ENCODE assay signal across 19 mouse cellular contexts in genomic region chr7:98867794-98868150, GRCm38 (mm10). TPM values are rescaled to one million over a fixed set of nuclear protein-coding genes. Genes with fewer than 3 reads are reported as not detected.
DNase-seq lines count a peak whose midpoint lies in the region; ATAC-seq and TF ChIP-seq lines count a peak whose summit lies in the region.
"Had no signal": no experiment of that assay in that cellular context is flagged by ENCODE, and none has a peak within 500 bp of the region (broad histone marks: within the 10 kb centered on the region; RNA-seq: fewer than 3 reads in every experiment).

No protein-coding gene starts in this region.

- peak overlapping the region; percentile 54 for H3K27ac ChIP-seq in heart, embryonic 13.5 days (replicated peaks)
- H3K27ac ChIP-seq in heart, adult 2 months, result no peak overlapping the region
- no peak overlapping the region for H3K27ac ChIP-seq in lung, embryonic 14.5 days (ENCODE audit: low read depth)
- H3K27ac ChIP-seq in MEL (ENCODE audit: control insufficient read depth, low read depth, low read length), result 0 out of 2 replicates have a peak overlapping the region, but pooled peaks have one; percentile 7
- H3K27ac ChIP-seq: forebrain, embryonic 15.5 days; intestine, embryonic 15.5 days had no signal

- no peak for TF ChIP-seq RAD21 in MEL (IDR thresholded peaks at IDR 0.05; ENCODE audit: low read depth, low read length)

- peaks cover 72% of the 10 kb centered on the region for H3K4me1 ChIP-seq in heart, embryonic 13.5 days
- H3K4me1 ChIP-seq in heart, adult 2 months (ENCODE audit: control insufficient read depth, insufficient read depth, low read length), result no peaks in the 10 kb centered on the region
- peaks cover 24% of the 10 kb centered on the region for H3K4me1 ChIP-seq in lung, embryonic 14.5 days (ENCODE audit: insufficient read depth)
- H3K4me1 ChIP-seq in MEL (ENCODE audit: control insufficient read depth in 1 of 2, insufficient read depth in 2 of 2, low read length in 2 of 2), result peaks cover 0 to 22% of the 10 kb centered on the region in 2 experiments; a peak in 2 of 4 replicates

- no peak overlapping the region for H3K9ac ChIP-seq in heart, embryonic 13.5 days
- no peak overlapping the region for H3K9ac ChIP-seq in heart, adult 2 months (ENCODE audit: low read depth, low read length)
- no peak overlapping the region for H3K9ac ChIP-seq in lung, embryonic 14.5 days
- H3K9ac ChIP-seq in MEL (ENCODE audit: control insufficient read depth, low read depth, low read length, poor library complexity, severe bottlenecking), result no peak overlapping the region; the same call in 1 of the 2 replicates
- H3K9ac ChIP-seq: embryonic facial prominence, embryonic 12.5 days; forebrain, embryonic 15.5 days; hindbrain, embryonic 13.5 days; intestine, embryonic 15.5 days had no signal

- H3K79me2 ChIP-seq in heart, adult 2 months (replicated peaks; ENCODE audit: control insufficient read depth, insufficient read depth, low read length), result no peaks in the 10 kb centered on the region
- no peaks in the 10 kb centered on the region for H3K79me2 ChIP-seq in MEL (ENCODE audit: control insufficient read depth, insufficient read depth, low read length, poor library complexity)

- no peaks in the 10 kb centered on the region for H3K36me3 ChIP-seq in heart, embryonic 13.5 days
- H3K36me3 ChIP-seq in heart, adult 2 months (ENCODE audit: control insufficient read depth, insufficient read depth, low read length), result no peaks in the 10 kb centered on the region
- H3K36me3 ChIP-seq in lung, embryonic 14.5 days (ENCODE audit: insufficient read depth), result no peaks in the 10 kb centered on the region
- H3K36me3 ChIP-seq in MEL (ENCODE audit: control insufficient read depth in 1 of 2, insufficient read depth in 2 of 2, low read length in 2 of 2), result peaks cover 0 to 11% of the 10 kb centered on the region in 2 experiments; a peak in 2 of 4 replicates
- H3K36me3 ChIP-seq: embryonic facial prominence, embryonic 12.5 days; forebrain, embryonic 15.5 days; hindbrain, embryonic 13.5 days; intestine, embryonic 15.5 days had no signal

- no peak overlapping the region for H3K4me3 ChIP-seq in heart, embryonic 13.5 days
- H3K4me3 ChIP-seq in heart, adult 2 months, result no peak overlapping the region
- H3K4me3 ChIP-seq in lung, embryonic 14.5 days (ENCODE audit: low read depth, low read length), result no peak overlapping the region
- no peak overlapping the region for H3K4me3 ChIP-seq in MEL (ENCODE audit: control insufficient read depth in 1 of 2, insufficient read depth in 1 of 2, low read depth in 2 of 2, low read length in 2 of 2)
- H3K4me3 ChIP-seq: embryonic facial prominence, embryonic 12.5 days; forebrain, embryonic 15.5 days; hindbrain, embryonic 13.5 days; intestine, embryonic 15.5 days had no signal

- intact Hi-C loops in heart, adult 2 months (cut with DNase I), result no loop called here

- H3K4me2 ChIP-seq in heart, embryonic 13.5 days, result peak overlapping the region; percentile 46
- peak overlapping the region; percentile 33; the same call in 1 of the 2 replicates for H3K4me2 ChIP-seq in lung, embryonic 14.5 days
- H3K4me2 ChIP-seq: embryonic facial prominence, embryonic 12.5 days; forebrain, embryonic 15.5 days; hindbrain, embryonic 13.5 days had no signal

- no peak for TF ChIP-seq EP300 in heart, adult 2 months (IDR thresholded peaks at IDR 0.05; ENCODE audit: insufficient read depth, low read depth, low read length)
- peak in 1 of 2 experiments; percentile 42; a peak in 1 of 4 replicates for TF ChIP-seq EP300 in MEL (IDR thresholded peaks at IDR 0.05; ENCODE audit: low read depth in 1 of 2, low read length in 2 of 2)

- DNase-seq in heart, adult 2 months, result no peak
- DNase-seq in lung, embryonic 14.5 days, result no peak
- no peak for DNase-seq in lung, postnatal 10 days
- DNase-seq in MEL (ENCODE audit: low read depth, low spot score), result peak; percentile 62
- DNase-seq in MEL-GATA-1-ER (ENCODE audit: extremely low read depth, low read depth), result peak; percentile 69
- no peak for DNase-seq in natural killer cell, adult 2 months (ENCODE audit: low spot score in 2 of 2)
- DNase-seq: adrenal gland, postnatal 10 days; cerebellum, adult 11 months; cerebellum, adult 8-10 months; embryo, embryonic 11 days; gastrocnemius, postnatal 10 days; heart, postnatal 36 days; kidney, adult 18-20 months had no signal

- WGBS in heart, embryonic 13.5 days, result 71% methylated on average over 2 of the region's 2 CpGs
- WGBS in heart, adult 2 months, result 67% methylated on average over 2 of the region's 2 CpGs
- WGBS in lung, embryonic 14.5 days, result 83% methylated on average over 2 of the region's 2 CpGs

- TF ChIP-seq CTCF in heart, adult 2 months (IDR thresholded peaks at IDR 0.05), result no peak
- TF ChIP-seq CTCF in lung, embryonic 14.5 days (IDR thresholded peaks at IDR 0.05; ENCODE audit: low read depth), result no peak
- TF ChIP-seq CTCF in MEL (IDR thresholded peaks at IDR 0.05 in 2 of 3, conservative IDR thresholded peaks at IDR 0.05 in 1 of 3; ENCODE audit: control insufficient read depth in 1 of 3, insufficient read depth in 1 of 3, low read depth in 2 of 3, low read length in 3 of 3, poor library complexity in 1 of 3, severe bottlenecking in 1 of 3), result no peak

- no peak for ATAC-seq in heart, embryonic 13.5 days (ENCODE audit: extremely low read depth, insufficient number of reproducible peaks, low FRiP score, low TSS enrichment)
- no peak for ATAC-seq in lung, embryonic 14.5 days (ENCODE audit: insufficient read depth)

- no peaks in the 10 kb centered on the region for H3K9me3 ChIP-seq in heart, embryonic 13.5 days
- no peaks in the 10 kb centered on the region for H3K9me3 ChIP-seq in lung, embryonic 14.5 days (ENCODE audit: low read depth, low read length)
- H3K9me3 ChIP-seq in MEL (replicated peaks; ENCODE audit: insufficient read depth, low read length), result no peaks in the 10 kb centered on the region
- H3K9me3 ChIP-seq: embryonic facial prominence, embryonic 12.5 days; forebrain, embryonic 15.5 days; hindbrain, embryonic 13.5 days; intestine, embryonic 15.5 days had no signal

- peaks cover 2% of the 10 kb centered on the region for H3K27me3 ChIP-seq in heart, embryonic 13.5 days (replicated peaks)
- no peaks in the 10 kb centered on the region for H3K27me3 ChIP-seq in heart, adult 2 months (ENCODE audit: control insufficient read depth, insufficient read depth, low read length)
- no peaks in the 10 kb centered on the region for H3K27me3 ChIP-seq in lung, embryonic 14.5 days (ENCODE audit: insufficient read depth, low read length)
- no peaks in the 10 kb centered on the region for H3K27me3 ChIP-seq in MEL (ENCODE audit: control insufficient read depth in 1 of 2, insufficient read depth in 2 of 2, low read length in 2 of 2)
- H3K27me3 ChIP-seq: forebrain, embryonic 15.5 days; intestine, embryonic 15.5 days had no signal

- no peak for TF ChIP-seq POLR2A in heart, adult 2 months (IDR thresholded peaks at IDR 0.05; ENCODE audit: insufficient read depth, low read depth, low read length)
- TF ChIP-seq POLR2A in MEL (IDR thresholded peaks at IDR 0.05; ENCODE audit: control insufficient read depth in 1 of 2, insufficient read depth in 1 of 2, low read depth in 1 of 2, low read length in 2 of 2, poor library complexity in 1 of 2), result no peak

TF ChIP-seq in MEL, 35 proteins besides CTCF, POLR2A, EP300 and RAD21:
- TF ChIP-seq GATA1 (IDR thresholded peaks at IDR 0.05; ENCODE audit: low read depth, low read length), result 0 out of 2 replicates have a peak, but pooled peaks have one; percentile 26
- peak; percentile 35; the same call in 1 of the 2 replicates for TF ChIP-seq TAL1 (IDR thresholded peaks at IDR 0.05; ENCODE audit: low read length)
- TF ChIP-seq GABPA (IDR thresholded peaks at IDR 0.05; ENCODE audit: low read depth, low read length), result no peak
- 0 out of 2 replicates have a peak, but pooled peaks have one; percentile 21 for TF ChIP-seq TCF12 (IDR thresholded peaks at IDR 0.05; ENCODE audit: low read depth, low read length)
- no peak for TF ChIP-seq ZC3H11A (IDR thresholded peaks at IDR 0.05; ENCODE audit: low read depth, low read length)

RNA-seq across cellular contexts. Expression of gene Wnt11, which starts 32.9 kb away (rescaled TPM):
- polyA plus RNA-seq in heart, embryonic 13.5 days (2015; fragmentation: Nextera tagmentation; extraction: Ambion mirVana), result 15.8 and 17.4 TPM in 2 replicates
- total RNA-seq in heart, adult 2 months (2021), result 1 to 10 TPM; 4.8 to 7.3 TPM
- polyA plus RNA-seq in heart, adult 2 months (2012; rRNA removed), result 6.2 and 9.0 TPM in 2 replicates
- 21.4 and 21.5 TPM in 2 replicates for polyA plus RNA-seq in lung, embryonic 14.5 days (2014; fragmentation: Nextera tagmentation; extraction: Ambion mirVana)
- total RNA-seq in MEL (2012; rRNA removed), result not detected in 2 replicates
- polyA plus RNA-seq in MEL (2012; ENCODE audit: insufficient read depth in 1 of 2, insufficient read length in 2 of 2, low read depth in 1 of 2, low replicate concordance in 2 of 2, missing spikeins in 1 of 2), result not detected
- total RNA-seq: common myeloid progenitor, adult 5-6 weeks had no signal

Comparison
In these comparisons a context has a peak if more than half of its experiments do, and no peak if none do; other contexts are left out.
1. H3K27ac ChIP-seq: peak in heart, embryonic 13.5 days (single experiment) and MEL (single experiment); none in heart, adult 2 months (single experiment) and lung, embryonic 14.5 days (single experiment).
2. DNase-seq: peak in MEL (single experiment) and MEL-GATA-1-ER (single experiment); none in heart, adult 2 months (0 of 2), lung, embryonic 14.5 days (single experiment), lung, postnatal 10 days (single experiment) and natural killer cell, adult 2 months (0 of 2).